Mouse (Mus musculus): ENCODE results near the gene Gm45234. TPM values are rescaled to one million over a fixed set of nuclear protein-coding genes. Genes with fewer than 3 reads are reported as not detected.

Gm45234 gene
- polyA plus RNA-seq, 1 experiment from 2014 or later, result not detected

GRCm38 (mm10) chr6:124759259-124759658, 3.4 kb upstream of the Gm45234 start:
- peak; percentile 37 for ATAC-seq
- WGBS, result 2% methylated on average over 5 of the region's 5 CpGs
- no peaks in the 10 kb centered on the region for H3K36me3 ChIP-seq
- peaks cover 30% of the 10 kb centered on the region for H3K4me1 ChIP-seq (replicated peaks)
- H3K4me3 ChIP-seq (replicated peaks), result no peak overlapping the region; the same call in 1 of the 2 replicates
- no peaks in the 10 kb centered on the region for H3K27me3 ChIP-seq (replicated peaks)
- H3K9me3 ChIP-seq, result no peaks in the 10 kb centered on the region
- H3K27ac ChIP-seq, result peak overlapping the region; percentile 96
- H3K4me2 ChIP-seq (replicated peaks), result peak overlapping the region; percentile 75
- peak overlapping the region; percentile 29; the same call in 1 of the 2 replicates for H3K9ac ChIP-seq

GRCm38 (mm10) chr6:124758849-124759232, 3.0 kb upstream of the Gm45234 start:
- ATAC-seq, result no peak
- 37% methylated on average over 2 of the region's 2 CpGs for WGBS
- H3K9ac ChIP-seq, result peak overlapping the region; percentile 29; the same call in 1 of the 2 replicates
- H3K9me3 ChIP-seq, result no peaks in the 10 kb centered on the region
- no peak overlapping the region; the same call in 1 of the 2 replicates for H3K4me3 ChIP-seq (replicated peaks)
- H3K4me1 ChIP-seq (replicated peaks), result peaks cover 34% of the 10 kb centered on the region
- peak overlapping the region; percentile 75 for H3K4me2 ChIP-seq (replicated peaks)
- H3K27me3 ChIP-seq (replicated peaks), result no peaks in the 10 kb centered on the region
- H3K27ac ChIP-seq, result peak overlapping the region; percentile 96
- no peaks in the 10 kb centered on the region for H3K36me3 ChIP-seq

- Histone ChIP-seq H3K27me3 (replicated peaks) (no peaks in the 10 kb centered on the region), H3K4me1 (replicated peaks) (peaks cover 36% of the 10 kb centered on the region), H3K4me3 (replicated peaks) (peak overlapping the region; percentile 82), H3K27ac (peak overlapping the region; percentile 96), H3K4me2 (replicated peaks) (peak overlapping the region; percentile 75), H3K9ac (peak overlapping the region; percentile 90), H3K9me3 (no peaks in the 10 kb centered on the region), H3K36me3 (no peaks in the 10 kb centered on the region)
- WGBS, result 47% methylated on average over 5 of the region's 5 CpGs
- peak; percentile 9; the same call in 1 of the 2 replicates for ATAC-seq
These were observed 2.4 kb upstream of the Gm45234 start for GRCm38 (mm10) chr6:124757909-124758848.

GRCm38 (mm10) chr6:124757351-124757880, 1.6 kb upstream of the Gm45234 start:
- WGBS, result 15% methylated on average over 5 of the region's 5 CpGs
- Histone ChIP-seq H3K4me1 (replicated peaks) (peaks cover 36% of the 10 kb centered on the region), H3K27me3 (replicated peaks) (no peaks in the 10 kb centered on the region), H3K27ac (peak overlapping the region; percentile 96), H3K9me3 (no peaks in the 10 kb centered on the region), H3K4me2 (replicated peaks) (peak overlapping the region; percentile 75), H3K9ac (peak overlapping the region; percentile 90), H3K36me3 (no peaks in the 10 kb centered on the region), H3K4me3 (replicated peaks) (peak overlapping the region; percentile 82)
- no peak for ATAC-seq

- Histone ChIP-seq H3K4me3 (replicated peaks) (peak overlapping the region; percentile 82), H3K9ac (peak overlapping the region; percentile 90)
- under 1% methylated on average over 50 of the region's 54 CpGs for WGBS
These were observed 980 bp upstream of the Gm45234 start for GRCm38 (mm10) chr6:124756652-124757350.

GRCm38 (mm10) chr6:124755306-124755705, 515 bp downstream of the Gm45234 start:
- Histone ChIP-seq H3K27me3 (replicated peaks) (no peaks in the 10 kb centered on the region), H3K4me3 (replicated peaks) (peak overlapping the region; percentile 82), H3K9ac (peak overlapping the region; percentile 90), H3K4me1 (replicated peaks) (peaks cover 36% of the 10 kb centered on the region), H3K27ac (peak overlapping the region; percentile 96), H3K4me2 (replicated peaks) (peak overlapping the region; percentile 75), H3K9me3 (no peaks in the 10 kb centered on the region), H3K36me3 (no peaks in the 10 kb centered on the region)
- WGBS, result 6% methylated on average over 3 of the region's 3 CpGs
- no peak for ATAC-seq

More at GRCm38 (mm10) chr6:124756652-124757350, 980 bp upstream of the Gm45234 start:
- H3K9me3 ChIP-seq, result no peaks in the 10 kb centered on the region
- H3K27ac ChIP-seq, result peak overlapping the region; percentile 96
- H3K4me2 ChIP-seq (replicated peaks), result peak overlapping the region; percentile 75
- H3K36me3 ChIP-seq, result no peaks in the 10 kb centered on the region
- ATAC-seq, result peak; percentile 80
- H3K4me1 ChIP-seq (replicated peaks), result peaks cover 36% of the 10 kb centered on the region
- H3K27me3 ChIP-seq (replicated peaks), result no peaks in the 10 kb centered on the region

GRCm38 (mm10) chr6:124753861-124754260, 2.0 kb downstream of the Gm45234 start:
- Histone ChIP-seq H3K27me3 (replicated peaks) (no peaks in the 10 kb centered on the region), H3K36me3 (peaks cover 7% of the 10 kb centered on the region), H3K9me3 (no peaks in the 10 kb centered on the region), H3K4me1 (replicated peaks) (peaks cover 28% of the 10 kb centered on the region), H3K27ac (no peak overlapping the region), H3K4me3 (replicated peaks) (no peak overlapping the region), H3K9ac (no peak overlapping the region), H3K4me2 (replicated peaks) (no peak overlapping the region)
- 77% methylated on average over 2 of the region's 2 CpGs for WGBS
- ATAC-seq, result no peak

- 83% methylated on average over 8 of the region's 8 CpGs for WGBS
- H3K27ac ChIP-seq, result no peak overlapping the region
- no peak overlapping the region for H3K4me3 ChIP-seq (replicated peaks)
- H3K36me3 ChIP-seq, result peaks cover 24% of the 10 kb centered on the region
- H3K4me2 ChIP-seq (replicated peaks), result no peak overlapping the region
- ATAC-seq, result no peak
- H3K4me1 ChIP-seq (replicated peaks), result peaks cover 33% of the 10 kb centered on the region
- no peaks in the 10 kb centered on the region for H3K27me3 ChIP-seq (replicated peaks)
- no peaks in the 10 kb centered on the region for H3K9me3 ChIP-seq
- H3K9ac ChIP-seq, result no peak overlapping the region
These were observed 5.4 kb downstream of the Gm45234 start for GRCm38 (mm10) chr6:124750405-124750804.

GRCm38 (mm10) chr6:124746654-124747632, 8.9 kb downstream of the Gm45234 start:
- no peak overlapping the region for H3K4me3 ChIP-seq (replicated peaks)
- H3K4me1 ChIP-seq (replicated peaks), result peaks cover 23% of the 10 kb centered on the region
- peak overlapping the region; percentile 96; the same call in 1 of the 2 replicates for H3K4me2 ChIP-seq (replicated peaks)
- no peaks in the 10 kb centered on the region for H3K27me3 ChIP-seq (replicated peaks)
- no peak for ATAC-seq
- no peak overlapping the region for H3K9ac ChIP-seq
- H3K36me3 ChIP-seq, result peaks cover 39% of the 10 kb centered on the region
- no peaks in the 10 kb centered on the region for H3K9me3 ChIP-seq
- H3K27ac ChIP-seq, result no peak overlapping the region
- 81% methylated on average over 7 of the region's 7 CpGs for WGBS

GRCm38 (mm10) chr6:124746296-124746605, 9.6 kb downstream of the Gm45234 start:
- no peak for ATAC-seq
- 24% methylated on average over 8 of the region's 8 CpGs for WGBS

More at GRCm38 (mm10) chr6:124746296-124746605, 9.6 kb downstream of the Gm45234 start:
- Histone ChIP-seq H3K9me3 (no peaks in the 10 kb centered on the region), H3K9ac (peak overlapping the region; percentile 82), H3K36me3 (peaks cover 39% of the 10 kb centered on the region), H3K27me3 (replicated peaks) (no peaks in the 10 kb centered on the region), H3K4me3 (replicated peaks) (peak overlapping the region; percentile 47), H3K4me2 (replicated peaks) (peak overlapping the region; percentile 96), H3K27ac (peak overlapping the region; percentile 87), H3K4me1 (replicated peaks) (peaks cover 27% of the 10 kb centered on the region)

Data from intestine, embryonic 15.5 days (tissue).